Mouse (Mus musculus): Measurements from ENCODE around the gene Gnb1.
"Not testable (repeated sequence)": the region's sequence is repeated elsewhere in the genome, so short reads cannot be mapped to it uniquely, and the experiment has no call there.

The Gnb1 gene

GRCm38 (mm10) chr4:155550446-155550845 lies 59.3 kb downstream of the Gnb1 start:
- no peak for DNase-seq (ENCODE audit: low read depth, low spot score)

GRCm38 (mm10) chr4:155551073-155551472 lies 59.9 kb downstream of the Gnb1 start:
- no peak for DNase-seq (ENCODE audit: low read depth, low spot score)

DNA sequence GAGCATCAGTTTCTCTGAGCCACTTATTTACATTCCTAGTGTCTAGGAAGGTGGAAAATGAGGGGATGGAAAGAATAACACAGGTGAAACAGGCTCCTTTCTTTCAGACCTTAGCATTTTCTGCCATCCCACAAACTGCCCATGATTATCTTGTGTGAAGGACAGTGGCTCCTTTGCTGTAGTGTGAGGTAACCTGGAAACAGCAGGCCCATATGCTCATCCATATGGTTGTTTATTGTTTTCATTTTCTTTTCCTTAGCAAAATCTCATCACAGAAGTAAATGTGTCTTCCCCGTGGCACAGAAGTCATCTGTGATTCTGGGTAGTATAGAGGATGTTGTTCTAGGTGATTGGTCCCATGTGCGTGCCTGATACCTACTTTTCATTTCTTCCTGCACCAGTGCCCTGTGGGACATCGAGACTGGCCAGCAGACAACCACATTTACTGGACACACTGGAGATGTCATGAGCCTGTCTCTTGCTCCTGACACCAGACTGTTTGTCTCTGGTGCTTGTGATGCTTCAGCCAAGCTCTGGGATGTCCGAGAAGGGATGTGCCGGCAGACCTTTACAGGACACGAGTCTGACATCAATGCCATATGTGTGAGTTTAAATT lies 61.9 kb downstream of the Gnb1 start:
- no peak for DNase-seq (ENCODE audit: low read depth, low spot score)

DNA sequence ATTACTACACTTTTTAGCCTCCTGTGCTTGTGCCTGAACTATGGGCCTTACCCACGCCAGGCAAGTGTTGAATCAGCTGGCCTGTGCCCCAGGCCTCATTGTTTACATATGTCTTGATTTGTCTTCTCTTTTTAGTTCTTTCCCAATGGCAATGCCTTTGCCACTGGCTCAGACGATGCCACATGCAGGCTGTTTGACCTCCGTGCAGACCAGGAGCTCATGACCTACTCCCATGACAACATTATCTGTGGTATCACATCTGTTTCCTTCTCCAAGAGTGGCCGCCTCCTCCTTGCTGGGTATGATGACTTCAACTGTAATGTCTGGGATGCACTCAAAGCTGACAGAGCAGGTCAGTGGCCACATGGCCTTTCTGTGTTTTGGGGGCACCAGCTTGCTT lies 63.7 kb downstream of the Gnb1 start:
- DNase-seq (ENCODE audit: low read depth, low spot score): no peak

GRCm38 (mm10) chr4:155555464-155555863 lies 64.3 kb downstream of the Gnb1 start:
- no peak for DNase-seq (ENCODE audit: low read depth, low spot score)

- DNase-seq (ENCODE audit: low read depth, low spot score): no peak
These were observed 68.3 kb downstream of the Gnb1 start for GRCm38 (mm10) chr4:155559454-155559853.

DNA sequence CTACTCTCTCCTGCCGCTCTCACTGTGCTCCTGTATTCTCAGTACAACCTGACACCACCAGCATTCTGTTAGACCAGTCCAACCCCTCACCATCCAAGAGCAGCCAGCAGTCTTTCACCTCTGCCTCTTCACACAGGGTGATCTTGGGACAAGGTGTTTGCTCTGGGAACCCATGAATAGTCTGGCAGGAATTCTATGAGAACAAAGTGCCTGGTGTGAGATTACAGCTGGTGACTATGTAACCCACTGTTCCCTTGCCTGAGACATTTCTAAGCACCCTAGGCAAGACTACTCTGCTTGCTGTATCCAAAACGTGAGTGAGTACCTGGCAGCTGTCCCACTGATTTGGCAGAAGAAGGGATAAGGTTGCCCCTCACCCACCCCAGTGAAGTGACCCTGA lies 69.8 kb downstream of the Gnb1 start:
- DNase-seq (ENCODE audit: low read depth, low spot score): no peak

DNA sequence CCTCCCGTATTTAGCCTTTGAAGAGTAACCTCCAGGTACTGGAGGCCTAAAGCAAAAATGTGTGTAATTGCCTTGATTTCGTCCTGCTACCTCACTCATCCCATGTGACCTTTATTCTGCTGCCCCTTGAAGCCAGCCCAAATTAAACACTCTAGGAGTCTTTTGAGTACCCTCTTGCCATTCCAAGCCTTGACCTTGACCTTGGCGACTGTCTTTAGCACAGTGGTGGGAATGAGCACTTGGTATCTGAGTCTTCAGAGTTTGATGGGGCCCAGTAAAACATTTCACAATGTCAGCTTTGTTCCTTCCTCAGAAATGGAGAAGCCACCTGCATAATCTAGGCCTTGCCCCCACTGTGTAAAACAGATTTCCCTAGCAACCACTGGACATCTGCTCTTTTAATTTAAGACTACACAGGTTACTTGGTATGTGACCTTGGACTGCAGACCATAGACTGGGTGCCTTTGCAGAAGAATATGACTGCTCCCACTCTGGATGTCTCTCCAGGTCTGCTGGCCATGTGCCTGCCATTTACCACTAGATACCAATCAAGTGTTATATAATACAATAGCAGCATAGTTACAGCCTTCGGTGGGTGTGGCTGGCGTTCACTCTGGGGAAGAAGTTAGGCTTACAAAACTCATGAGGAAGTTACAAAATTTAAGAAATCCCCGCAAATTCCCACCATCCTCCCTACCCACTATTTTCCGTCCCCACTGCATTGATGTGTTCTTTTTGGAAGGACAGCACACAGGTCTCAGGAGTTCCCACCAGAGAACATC lies 70.7 kb downstream of the Gnb1 start, which contains the start of gene Nadk:
Nadk (plus strand) TSS at position 718 of the 782 bp plus-strand sequence.
- peak; percentile 68 for DNase-seq (ENCODE audit: low read depth, low spot score)

GRCm38 (mm10) chr4:155562725-155563399 lies 71.7 kb downstream of the Gnb1 start:
- DNase-seq (ENCODE audit: low read depth, low spot score): no peak

- DNase-seq (ENCODE audit: low read depth, low spot score): peak; percentile 99
These were observed 72.5 kb downstream of the Gnb1 start for GRCm38 (mm10) chr4:155563400-155564231.

GRCm38 (mm10) chr4:155564315-155565069 lies 73.3 kb downstream of the Gnb1 start:
- peak; percentile 80 for DNase-seq (ENCODE audit: low read depth, low spot score)

DNA sequence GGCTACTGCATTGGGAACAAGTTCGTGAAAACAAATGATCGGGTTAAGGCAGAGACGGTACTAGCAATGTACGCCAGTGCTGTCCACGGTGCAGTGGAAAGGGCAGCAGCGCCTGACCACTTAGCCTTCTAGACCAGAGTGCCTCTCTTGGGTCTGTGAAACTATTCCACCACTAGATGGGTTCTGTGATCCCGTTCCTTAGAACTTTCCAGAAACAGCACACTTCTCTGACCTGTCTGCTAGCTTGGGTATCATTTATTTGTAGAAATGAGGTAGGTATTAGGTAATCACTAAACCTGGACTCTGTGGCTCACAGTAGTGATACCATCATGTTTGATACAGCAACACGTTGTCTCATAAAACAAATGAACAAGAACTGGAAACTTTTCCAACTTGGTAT lies 75.4 kb downstream of the Gnb1 start:
- no peak for DNase-seq (ENCODE audit: low read depth, low spot score)

DNA sequence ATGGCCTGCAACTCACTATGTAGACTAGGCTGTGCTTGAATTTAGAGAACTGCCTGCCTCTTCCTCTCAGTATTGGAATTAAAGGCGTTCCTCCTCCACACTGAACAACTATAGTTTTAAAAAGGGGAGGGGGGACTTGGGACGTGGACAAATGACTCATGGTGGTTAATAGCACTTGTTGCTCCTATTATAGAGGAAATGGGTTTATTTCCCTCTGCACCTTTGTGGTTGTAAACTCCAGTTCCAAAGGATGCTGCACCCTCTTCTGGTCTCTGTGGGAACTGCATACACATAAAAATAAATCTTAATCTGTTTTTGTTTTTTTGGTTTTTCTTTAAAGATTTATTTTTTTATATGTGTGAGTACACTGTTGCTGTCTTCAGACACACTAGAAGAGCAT lies 77.0 kb downstream of the Gnb1 start:
- DNase-seq (ENCODE audit: low read depth, low spot score): peak; percentile 45

DNA sequence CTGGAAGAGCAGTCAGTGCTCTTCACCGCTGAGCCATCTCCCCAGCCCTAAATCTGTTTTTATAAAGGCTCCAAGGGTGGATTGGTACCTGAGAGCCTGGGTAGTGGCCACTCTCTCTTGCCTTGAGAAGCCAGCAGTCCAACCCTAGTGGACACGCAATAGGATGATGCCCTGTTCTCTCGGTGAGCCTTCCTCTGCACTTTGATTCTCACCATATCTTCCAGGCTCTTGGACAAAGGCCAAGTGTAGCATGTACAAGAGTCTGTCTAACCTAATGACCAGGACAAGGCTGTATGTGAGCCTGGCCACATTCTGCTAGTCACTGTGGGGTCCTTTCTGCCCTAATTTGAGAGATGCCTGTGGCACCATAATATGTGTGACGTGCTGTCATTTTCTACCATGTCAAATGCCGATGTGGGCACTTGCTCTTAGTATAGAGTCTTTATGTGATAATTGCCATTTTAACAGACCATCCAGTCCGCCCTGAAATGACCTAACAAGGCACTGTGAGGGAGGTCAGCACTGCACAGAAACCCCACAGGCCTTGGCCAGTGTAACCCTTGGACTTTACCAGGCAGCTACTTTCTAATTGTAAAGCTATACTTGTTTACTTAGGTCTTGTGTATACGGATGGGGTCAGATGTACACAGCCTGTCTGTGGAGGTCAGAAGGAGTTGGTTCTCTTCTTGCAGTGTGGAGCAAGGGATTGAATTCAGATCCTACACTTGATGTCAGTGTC lies 77.6 kb downstream of the Gnb1 start:
- DNase-seq (ENCODE audit: low read depth, low spot score): no peak

DNA sequence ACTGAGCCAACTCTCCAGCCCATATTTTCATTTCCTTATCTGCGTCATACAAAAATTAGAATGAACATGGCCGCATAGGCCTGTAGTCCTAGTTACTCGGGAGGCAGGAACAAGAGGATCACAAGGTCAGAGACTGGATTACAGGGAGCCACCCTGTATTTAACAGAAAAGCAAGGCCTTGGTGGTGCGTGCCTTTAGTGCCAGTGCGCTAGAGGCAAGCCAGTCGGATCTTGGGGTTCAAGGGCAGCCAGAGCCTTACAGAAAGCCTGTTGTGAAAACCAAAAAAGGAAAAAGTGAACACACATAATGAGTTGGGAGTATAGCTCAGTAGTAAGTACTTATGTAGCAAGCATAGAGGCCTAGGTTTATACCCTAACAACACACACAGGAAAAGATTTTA lies 78.7 kb downstream of the Gnb1 start:
- DNase-seq (ENCODE audit: low read depth, low spot score): no peak

DNA sequence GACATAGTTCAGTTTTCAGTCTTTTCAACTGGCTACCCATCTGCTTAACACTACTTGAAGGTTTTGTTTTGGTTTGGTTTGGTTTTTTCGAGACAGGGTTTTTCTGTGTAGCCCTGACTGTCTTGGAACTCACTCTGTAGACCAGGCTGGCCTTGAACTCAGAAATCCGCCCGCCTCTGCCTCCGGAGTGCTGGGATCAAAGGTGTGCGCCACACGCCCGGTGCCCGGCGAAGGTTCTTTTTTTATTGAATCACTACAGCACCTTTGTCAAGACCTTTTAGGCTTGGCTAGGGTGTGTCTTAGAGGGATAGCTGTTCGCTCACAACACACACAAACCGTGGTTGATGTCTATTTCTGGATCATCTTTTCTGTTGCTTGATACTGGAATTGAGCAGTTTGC lies 79.2 kb downstream of the Gnb1 start:
- DNase-seq (ENCODE audit: low read depth, low spot score): not testable (repeated sequence)

GRCm38 (mm10) chr4:155571442-155571841 lies 80.3 kb downstream of the Gnb1 start:
- peak; percentile 30 for DNase-seq (ENCODE audit: low read depth, low spot score)

GRCm38 (mm10) chr4:155573155-155573554 lies 82.0 kb downstream of the Gnb1 start:
- no peak for DNase-seq (ENCODE audit: low read depth, low spot score)

- peak; percentile 34 for DNase-seq (ENCODE audit: low read depth, low spot score)
These were observed 82.7 kb downstream of the Gnb1 start for GRCm38 (mm10) chr4:155573876-155574275.

GRCm38 (mm10) chr4:155574931-155575330 lies 83.8 kb downstream of the Gnb1 start:
- DNase-seq (ENCODE audit: low read depth, low spot score): no peak
